In the genomic region with DNA sequence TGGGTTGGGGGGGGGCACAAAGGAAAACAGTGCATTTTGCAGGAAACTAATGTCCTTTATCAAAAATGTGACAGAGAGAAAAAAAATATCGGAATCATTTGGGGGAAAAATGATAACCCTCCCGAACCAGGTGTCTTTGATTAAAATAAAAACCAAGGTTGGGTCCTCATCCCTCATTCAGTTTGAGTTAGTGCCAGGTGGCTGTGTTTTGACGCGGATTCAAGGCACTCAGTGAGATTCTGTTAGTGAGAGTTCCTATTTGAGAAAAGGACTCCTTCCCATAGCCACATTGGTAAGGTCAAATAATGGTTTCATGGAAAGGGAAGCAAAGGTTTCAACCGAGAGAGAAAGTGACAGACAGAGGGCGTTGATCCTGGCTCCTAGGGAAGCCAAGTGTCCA, we compare ENCODE assay signal across 12 mouse cellular contexts.
"Had no signal": no experiment of that assay in that cellular context is flagged by ENCODE, and none has a peak within 500 bp of the region (broad histone marks: within the 10 kb centered on the region; RNA-seq: fewer than 3 reads in every experiment).

No protein-coding gene starts in this region.

- DNase-seq: kidney, adult 2 months; kidney, postnatal 14 days; left cerebral cortex, postnatal 4 days; lung, adult 18-20 months; lung, postnatal 36 days; right cerebral cortex, postnatal 14 days; thymus, adult 2 months; thymus, postnatal 36 days had no signal

- H3K9ac ChIP-seq: kidney, embryonic 15.5 days; limb, embryonic 13.5 days; liver, embryonic 14.5 days; stomach, embryonic 15.5 days had no signal

- H3K4me3 ChIP-seq: kidney, embryonic 15.5 days; limb, embryonic 13.5 days; stomach, embryonic 15.5 days had no signal

- H3K9me3 ChIP-seq: kidney, embryonic 15.5 days; limb, embryonic 13.5 days; stomach, embryonic 15.5 days had no signal

- H3K36me3 ChIP-seq: kidney, embryonic 15.5 days; limb, embryonic 13.5 days; stomach, embryonic 15.5 days had no signal

- H3K4me2 ChIP-seq: stomach, embryonic 15.5 days had no signal

- H3K27me3 ChIP-seq: stomach, embryonic 15.5 days had no signal

- H3K27ac ChIP-seq: kidney, embryonic 15.5 days; limb, embryonic 13.5 days; liver, embryonic 14.5 days; stomach, embryonic 15.5 days had no signal

- H3K4me1 ChIP-seq: stomach, embryonic 15.5 days had no signal
